Mouse (Mus musculus) neural tube, embryonic 10.5 days (tissue): Measurements from ENCODE around the gene Ier5l.

Source experiments
- DNase-seq: peaks from one replicate; pipeline ENCODE4 v3.0.0-alpha.2; 2017; ENCODE audit warnings: low spot score; ENCODE audit errors: extremely low spot score

The Ier5l gene

GRCm38 (mm10) chr2:30470143-30470946 lies 3.7 kb downstream of the Ier5l start:
- peak; percentile 79 for DNase-seq

DNA sequence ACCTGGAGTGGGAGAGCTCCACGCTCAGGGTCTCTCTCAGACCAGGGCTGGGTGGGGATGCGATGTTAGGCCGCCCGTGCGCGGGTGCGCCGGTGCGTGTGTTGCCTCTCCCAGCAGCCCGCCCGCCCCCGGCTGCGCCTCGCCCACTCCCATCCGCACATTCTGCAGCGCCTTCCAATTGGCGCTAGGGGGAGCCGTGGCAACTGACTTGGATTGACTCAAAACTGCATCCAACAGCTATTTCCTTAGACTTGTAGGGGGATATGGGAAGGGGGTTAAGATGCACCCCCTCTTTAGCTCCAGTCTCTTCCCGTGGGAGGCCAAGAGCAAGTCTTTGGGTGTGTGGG lies 4.2 kb downstream of the Ier5l start:
- peak; percentile 92 for DNase-seq

GRCm38 (mm10) chr2:30469009-30469408 lies 5.0 kb downstream of the Ier5l start:
- DNase-seq, result no peak

DNA sequence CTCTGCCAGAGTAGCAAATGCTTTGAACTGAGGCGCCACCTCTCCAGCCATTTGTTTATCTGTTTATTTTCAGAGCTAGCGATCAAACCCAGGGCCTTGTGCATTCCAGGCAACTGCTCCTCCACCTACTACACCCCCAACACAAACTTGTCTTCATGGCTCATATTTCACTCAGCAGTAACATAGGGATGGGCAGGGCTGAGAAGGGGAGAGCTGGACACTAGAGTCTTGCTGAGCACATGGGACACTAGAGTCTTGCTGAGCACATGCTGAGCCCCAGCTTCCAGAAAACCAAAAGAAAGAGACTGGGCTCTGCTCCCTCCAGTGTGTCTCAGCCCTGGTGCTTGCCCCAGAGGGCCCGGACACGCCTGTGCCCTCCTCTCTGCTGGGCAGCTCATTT lies 7.2 kb downstream of the Ier5l start:
- DNase-seq, result no peak

- no peak for DNase-seq
These were observed 9.6 kb downstream of the Ier5l start for GRCm38 (mm10) chr2:30464411-30464810.

GRCm38 (mm10) chr2:30463904-30464330 lies 10.1 kb downstream of the Ier5l start:
- no peak for DNase-seq

GRCm38 (mm10) chr2:30463341-30463761 lies 10.7 kb downstream of the Ier5l start:
- DNase-seq, result no peak

DNA sequence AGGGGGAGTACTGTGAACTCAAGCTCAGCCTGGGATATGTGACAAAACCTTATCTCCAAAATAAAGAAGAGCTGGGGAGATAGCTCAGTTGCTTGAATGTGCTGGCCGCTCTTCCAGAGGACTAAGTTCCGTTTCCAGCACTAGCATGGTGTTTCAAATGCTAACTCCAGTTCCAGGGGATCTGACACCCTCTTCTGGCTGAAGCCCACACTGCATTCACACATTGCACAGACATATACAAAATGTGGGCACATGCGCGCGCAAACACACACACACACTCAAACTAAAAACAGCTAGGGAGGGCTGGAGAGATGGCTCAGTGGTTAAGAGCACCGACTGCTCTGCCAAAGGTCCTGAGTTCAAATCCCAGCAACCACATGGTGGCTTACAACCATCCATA lies 14.8 kb downstream of the Ier5l start:
- no peak for DNase-seq

GRCm38 (mm10) chr2:30458349-30458748 lies 15.7 kb downstream of the Ier5l start:
- no peak for DNase-seq

DNA sequence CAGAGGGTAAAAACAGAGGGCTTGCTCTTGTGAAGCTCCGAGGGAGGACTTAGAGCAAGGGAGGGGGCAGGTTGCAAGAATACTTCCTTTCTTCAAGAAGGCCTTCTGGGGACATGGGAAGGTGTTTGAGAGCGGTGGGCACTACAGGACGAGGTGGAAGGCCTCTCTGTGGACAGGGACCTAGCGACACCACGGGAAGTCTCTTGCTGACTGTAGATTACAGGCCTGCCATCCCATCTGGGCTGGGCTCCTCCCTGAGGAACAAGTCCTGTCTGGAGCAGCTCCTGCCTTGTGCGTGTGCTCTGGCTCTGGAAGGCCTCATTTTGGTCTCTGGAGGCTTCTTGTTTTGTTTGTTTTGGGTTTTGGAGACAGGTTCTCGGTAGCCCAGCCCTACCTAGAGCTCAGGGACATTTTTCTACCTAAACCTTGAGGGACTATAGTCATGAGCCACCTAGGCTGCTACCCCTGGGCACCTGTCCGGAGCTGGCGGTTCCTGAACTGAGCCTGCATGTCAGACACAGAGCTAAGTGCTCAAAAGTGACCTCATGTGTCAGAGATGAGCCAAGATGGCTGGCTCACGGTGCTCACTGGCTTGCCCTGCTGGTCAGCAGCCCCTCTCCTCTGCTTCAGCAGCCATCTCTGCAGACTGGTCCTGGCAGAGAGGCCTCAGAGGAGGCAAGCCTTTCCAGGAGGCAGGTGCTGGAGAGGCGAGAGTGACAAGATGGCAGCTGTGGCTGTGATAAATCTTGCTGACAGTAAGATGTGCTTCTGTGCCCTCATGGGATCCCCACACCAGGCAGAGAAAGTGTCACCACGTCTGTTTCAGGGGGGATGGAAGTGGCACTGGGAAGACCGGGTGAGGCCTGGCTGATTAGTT lies 17.7 kb downstream of the Ier5l start:
- DNase-seq, result no peak

DNA sequence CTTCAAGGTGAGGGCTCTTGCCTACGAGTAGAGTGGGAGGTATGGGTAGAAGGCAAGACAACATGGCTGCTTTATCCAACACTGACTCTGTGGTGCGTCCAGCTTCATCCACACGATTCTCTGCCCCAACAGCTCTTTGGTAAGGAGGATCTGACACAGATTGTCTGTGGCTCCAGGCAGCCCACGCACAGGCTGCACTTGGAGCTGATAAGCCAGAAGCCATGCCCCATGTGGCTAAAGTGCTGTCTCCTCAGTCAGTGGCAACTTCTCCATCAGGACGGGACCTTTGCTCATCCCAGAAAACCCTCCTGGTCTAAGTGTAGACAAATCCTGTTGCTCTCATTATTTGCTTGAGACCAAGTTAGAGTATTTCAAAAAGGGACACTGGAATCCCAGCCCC lies 19.4 kb downstream of the Ier5l start:
- no peak for DNase-seq

GRCm38 (mm10) chr2:30453570-30453969 lies 20.4 kb downstream of the Ier5l start:
- no peak for DNase-seq

GRCm38 (mm10) chr2:30451525-30451924 lies 22.5 kb downstream of the Ier5l start:
- DNase-seq, result no peak

- no peak for DNase-seq
These were observed 23.5 kb downstream of the Ier5l start for GRCm38 (mm10) chr2:30450530-30450929.

- no peak for DNase-seq
These were observed 25.6 kb downstream of the Ier5l start for GRCm38 (mm10) chr2:30448371-30448770.

- DNase-seq, result no peak
These were observed 26.9 kb downstream of the Ier5l start for GRCm38 (mm10) chr2:30446891-30447826.

DNA sequence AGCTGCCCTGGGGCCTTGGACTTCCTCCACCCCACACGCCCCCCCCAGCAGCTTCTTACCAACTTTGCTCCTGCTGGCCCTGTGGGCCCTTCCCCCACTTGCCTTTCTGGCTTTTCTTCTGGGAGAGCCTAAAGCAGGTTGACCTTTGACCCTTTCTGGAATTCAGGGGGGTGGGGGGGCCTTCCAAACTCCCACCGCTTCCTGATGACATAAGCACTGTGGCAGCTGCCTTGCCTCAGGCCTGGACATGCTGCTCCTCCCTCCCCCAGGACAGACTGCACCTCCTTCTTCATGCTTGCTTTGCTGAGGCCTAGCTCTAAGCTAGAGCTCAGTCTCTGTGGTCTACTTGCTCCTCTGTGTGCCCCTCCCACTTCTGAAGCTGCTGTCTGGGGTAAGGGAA lies 28.7 kb downstream of the Ier5l start:
- peak; percentile 73 for DNase-seq

DNA sequence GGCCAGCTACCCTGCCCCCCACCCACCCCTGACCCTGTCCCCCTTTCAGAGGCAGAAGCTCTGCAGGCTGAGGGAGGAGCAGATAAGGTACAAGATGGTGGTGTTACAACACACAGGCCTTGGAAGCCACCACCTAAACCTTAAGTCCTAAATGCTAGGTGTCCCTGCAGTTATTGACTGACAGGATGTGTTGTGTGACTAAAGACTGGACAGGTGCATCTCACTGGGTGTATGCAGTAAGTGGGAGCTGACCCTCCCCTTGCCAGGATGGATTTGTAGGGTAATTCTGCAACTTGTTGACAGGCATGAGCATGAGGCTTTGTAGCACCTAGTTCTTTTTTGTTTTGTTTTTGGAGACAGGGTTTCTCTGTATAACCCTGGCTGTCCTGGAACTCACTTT lies 29.6 kb downstream of the Ier5l start:
- no peak for DNase-seq

GRCm38 (mm10) chr2:30444006-30444405 lies 30.0 kb downstream of the Ier5l start:
- no peak for DNase-seq

GRCm38 (mm10) chr2:30443281-30443680 lies 30.7 kb downstream of the Ier5l start:
- no peak for DNase-seq

GRCm38 (mm10) chr2:30442498-30442890 lies 31.5 kb downstream of the Ier5l start:
- DNase-seq, result no peak
